Mouse (Mus musculus): ENCODE results near the gene Thy1.

- TF ChIP-seq EP300 (IDR thresholded peaks at IDR 0.05; ENCODE audit: low read depth) (no peak), CTCF (IDR thresholded peaks at IDR 0.05; ENCODE audit: low read depth) (no peak)
These were observed 32.3 kb upstream of the Thy1 start for GRCm38 (mm10) chr9:44010900-44011299.

Measured in liver, embryonic 14.5 days (tissue).